Mouse (Mus musculus) frontal cortex, postnatal 10 days (tissue): ENCODE results near the gene Hmox1.

Source experiments
- DNase-seq, 2 experiments: peaks; one replicate each; pipeline ENCODE4 v3.0.0; 2022; ENCODE audit warnings: low spot score in 2 of 2, mixed read lengths in 1 of 2

Hmox1 gene

GRCm38 (mm10) chr8:75093399-75094156 lies at the start of gene Hmox1:
TSS of gene Hmox1 (plus strand) at chr8:75093621.
- peak; percentile 83 to 84 for DNase-seq

- DNase-seq: no peak
These were observed 47.1 kb upstream of the Hmox1 start for GRCm38 (mm10) chr8:75046303-75046702.

- no peak for DNase-seq
These were observed 45.6 kb upstream of the Hmox1 start for GRCm38 (mm10) chr8:75047784-75048183.

GRCm38 (mm10) chr8:75053342-75053741 lies 40.1 kb upstream of the Hmox1 start:
- DNase-seq: no peak

GRCm38 (mm10) chr8:75055673-75056072 lies 37.7 kb upstream of the Hmox1 start:
- no peak for DNase-seq

- no peak for DNase-seq
These were observed 33.4 kb upstream of the Hmox1 start for GRCm38 (mm10) chr8:75060022-75060421.

- DNase-seq: no peak
These were observed 32.6 kb upstream of the Hmox1 start for GRCm38 (mm10) chr8:75060815-75061214.

- no peak for DNase-seq
These were observed 30.1 kb upstream of the Hmox1 start for GRCm38 (mm10) chr8:75063290-75063689.

GRCm38 (mm10) chr8:75064790-75065189 lies 28.6 kb upstream of the Hmox1 start:
- DNase-seq: no peak

GRCm38 (mm10) chr8:75067287-75067686 lies 26.1 kb upstream of the Hmox1 start:
- no peak for DNase-seq

- no peak for DNase-seq
These were observed 23.1 kb upstream of the Hmox1 start for GRCm38 (mm10) chr8:75070297-75070696.

GRCm38 (mm10) chr8:75071627-75072346 lies 21.6 kb upstream of the Hmox1 start:
- peak; percentile 42 to 70 for DNase-seq

- no peak for DNase-seq
These were observed 18.5 kb upstream of the Hmox1 start for GRCm38 (mm10) chr8:75074876-75075275.

- no peak for DNase-seq
These were observed 15.2 kb upstream of the Hmox1 start for GRCm38 (mm10) chr8:75078215-75078614.

- DNase-seq: no peak
These were observed 14.6 kb upstream of the Hmox1 start for GRCm38 (mm10) chr8:75078851-75079250.

GRCm38 (mm10) chr8:75081364-75082040 lies 11.9 kb upstream of the Hmox1 start:
- DNase-seq: no peak

GRCm38 (mm10) chr8:75082181-75082805 lies 11.1 kb upstream of the Hmox1 start:
- DNase-seq: no peak

- DNase-seq: peak; percentile 79 to 80
These were observed 9.6 kb upstream of the Hmox1 start for GRCm38 (mm10) chr8:75083846-75084245.

- no peak for DNase-seq
These were observed 8.9 kb upstream of the Hmox1 start for GRCm38 (mm10) chr8:75084382-75085064.

- no peak for DNase-seq
These were observed 7.4 kb upstream of the Hmox1 start for GRCm38 (mm10) chr8:75086002-75086401.

- no peak for DNase-seq
These were observed 6.3 kb upstream of the Hmox1 start for GRCm38 (mm10) chr8:75087127-75087526.
